Mouse (Mus musculus): Measurements from ENCODE around the gene Cisd1. TPM values are rescaled to one million over a fixed set of nuclear protein-coding genes. Genes with fewer than 3 reads are reported as not detected.

The Cisd1 gene
- polyA plus RNA-seq, 1 experiment: 15.1 TPM

DNA sequence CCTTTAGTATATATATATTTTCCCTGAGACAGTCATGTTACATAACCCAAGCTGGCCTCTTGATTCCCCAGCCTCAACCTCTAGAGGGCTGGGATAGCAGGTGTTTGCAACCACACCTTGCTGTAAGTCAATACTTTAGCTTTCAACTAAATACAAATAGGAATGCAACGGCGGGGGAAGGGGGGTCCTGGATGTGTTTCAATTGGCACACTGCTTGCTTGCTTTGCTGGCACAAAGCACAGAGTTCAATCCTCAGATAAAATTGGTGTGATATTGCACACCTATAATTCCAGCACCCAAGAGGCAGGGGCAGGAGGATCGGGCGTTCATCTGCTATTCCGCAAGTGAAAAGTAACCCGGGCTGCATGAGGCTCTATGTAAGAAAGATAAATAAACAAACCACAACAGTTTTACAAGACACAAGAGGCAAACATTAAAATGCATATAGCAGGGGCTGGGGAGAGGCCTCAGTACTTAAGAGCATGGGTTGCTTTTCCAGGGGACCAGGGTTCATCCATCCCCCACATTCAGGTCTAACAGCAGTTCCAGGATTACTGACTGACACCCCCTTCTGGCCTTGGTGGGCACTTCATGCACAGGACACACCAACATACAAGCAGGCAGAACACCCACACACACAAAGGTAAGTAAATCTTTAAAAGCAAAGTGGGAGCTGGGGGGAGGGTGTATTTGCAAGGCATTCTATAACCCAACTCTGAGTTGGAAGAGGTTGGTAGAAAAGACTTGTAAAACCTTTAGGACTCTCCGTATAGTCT is 2.5 kb downstream of the Cisd1 start:
- Histone ChIP-seq H3K27ac (ENCODE audit: insufficient read depth, low read depth, low read length) (no peak overlapping the region), H3K4me1 (ENCODE audit: control insufficient read depth, insufficient read depth, low read length) (peaks cover 23% of the 10 kb centered on the region), H3K4me3 (ENCODE audit: insufficient read depth, low read length) (no peak overlapping the region)
- TF ChIP-seq POLR2A (IDR thresholded peaks at IDR 0.05; ENCODE audit: borderline replicate concordance, low read depth, low read length) (no peak), CTCF (IDR thresholded peaks at IDR 0.05; ENCODE audit: low read depth, low read length) (no peak)

DNA sequence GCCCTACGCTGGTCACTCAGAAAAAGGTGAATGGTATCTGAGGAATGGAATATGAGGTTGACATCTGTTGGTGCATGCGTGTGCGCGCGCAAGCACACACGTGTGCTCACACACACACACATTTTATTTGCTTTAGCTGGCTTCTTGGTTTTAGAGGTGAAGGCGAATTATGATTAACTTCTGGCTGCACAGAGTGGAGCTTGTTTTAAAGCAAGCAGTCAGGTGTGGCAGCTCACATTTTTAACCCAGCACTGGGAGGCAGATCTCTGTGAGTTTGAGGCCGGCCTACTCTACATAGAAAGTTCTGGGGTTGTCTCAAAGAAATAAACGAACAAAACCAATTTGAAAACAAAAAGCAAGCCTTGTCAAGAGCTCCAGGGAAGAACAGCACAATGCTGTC is 3.5 kb downstream of the Cisd1 start:
- Histone ChIP-seq H3K27ac (ENCODE audit: insufficient read depth, low read depth, low read length) (no peak overlapping the region), H3K4me1 (ENCODE audit: control insufficient read depth, insufficient read depth, low read length) (peaks cover 19% of the 10 kb centered on the region), H3K4me3 (ENCODE audit: insufficient read depth, low read length) (no peak overlapping the region)
- TF ChIP-seq CTCF (IDR thresholded peaks at IDR 0.05; ENCODE audit: low read depth, low read length): no peak
- no peak for TF ChIP-seq POLR2A (IDR thresholded peaks at IDR 0.05; ENCODE audit: borderline replicate concordance, low read depth, low read length)

DNA sequence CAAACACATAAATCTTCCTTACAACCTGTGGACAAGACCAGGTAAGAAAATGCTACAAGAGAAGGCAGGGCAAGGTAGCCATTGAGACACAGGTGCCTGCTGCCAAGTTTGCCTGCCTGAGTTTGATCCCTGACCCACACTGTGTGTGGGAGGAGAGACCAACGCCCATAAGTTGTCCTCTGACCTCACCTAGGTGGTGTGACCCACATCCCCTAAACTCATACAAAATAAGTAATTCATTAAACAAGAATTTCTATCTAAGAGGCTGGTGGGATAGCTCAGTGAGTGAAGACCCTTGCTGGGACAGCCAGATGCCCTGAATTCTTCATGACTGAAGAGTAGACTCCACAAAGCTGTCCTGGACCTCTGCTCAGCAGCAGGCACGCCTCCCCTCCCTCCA is 4.6 kb downstream of the Cisd1 start:
- Histone ChIP-seq H3K4me1 (ENCODE audit: control insufficient read depth, insufficient read depth, low read length) (peaks cover 13% of the 10 kb centered on the region), H3K27ac (ENCODE audit: insufficient read depth, low read depth, low read length) (no peak overlapping the region), H3K4me3 (ENCODE audit: insufficient read depth, low read length) (no peak overlapping the region)
- TF ChIP-seq CTCF (IDR thresholded peaks at IDR 0.05; ENCODE audit: low read depth, low read length) (no peak), POLR2A (IDR thresholded peaks at IDR 0.05; ENCODE audit: borderline replicate concordance, low read depth, low read length) (no peak)

GRCm38 (mm10) chr10:71339463-71339862 is 5.3 kb downstream of the Cisd1 start:
- Histone ChIP-seq H3K27ac (ENCODE audit: insufficient read depth, low read depth, low read length) (no peak overlapping the region), H3K4me3 (ENCODE audit: insufficient read depth, low read length) (no peak overlapping the region)

GRCm38 (mm10) chr10:71338156-71338905 is 6.4 kb downstream of the Cisd1 start:
- H3K4me1 ChIP-seq (ENCODE audit: control insufficient read depth, insufficient read depth, low read length): peaks cover 12% of the 10 kb centered on the region
- H3K4me3 ChIP-seq (ENCODE audit: insufficient read depth, low read length): no peak overlapping the region
- TF ChIP-seq CTCF (IDR thresholded peaks at IDR 0.05; ENCODE audit: low read depth, low read length) (no peak), POLR2A (IDR thresholded peaks at IDR 0.05; ENCODE audit: borderline replicate concordance, low read depth, low read length) (no peak)
- H3K27ac ChIP-seq (ENCODE audit: insufficient read depth, low read depth, low read length): no peak overlapping the region

More at GRCm38 (mm10) chr10:71339463-71339862, 5.3 kb downstream of the Cisd1 start:
- TF ChIP-seq CTCF (IDR thresholded peaks at IDR 0.05; ENCODE audit: low read depth, low read length): no peak
- H3K4me1 ChIP-seq (ENCODE audit: control insufficient read depth, insufficient read depth, low read length): peaks cover 12% of the 10 kb centered on the region

GRCm38 (mm10) chr10:71337733-71338132 is 7.0 kb downstream of the Cisd1 start:
- Histone ChIP-seq H3K4me3 (ENCODE audit: insufficient read depth, low read length) (no peak overlapping the region), H3K4me1 (ENCODE audit: control insufficient read depth, insufficient read depth, low read length) (peaks cover 7% of the 10 kb centered on the region; the same call in 1 of the 2 replicates), H3K27ac (ENCODE audit: insufficient read depth, low read depth, low read length) (no peak overlapping the region)
- TF ChIP-seq CTCF (IDR thresholded peaks at IDR 0.05; ENCODE audit: low read depth, low read length) (no peak), POLR2A (IDR thresholded peaks at IDR 0.05; ENCODE audit: borderline replicate concordance, low read depth, low read length) (no peak)

GRCm38 (mm10) chr10:71332859-71333258 is 11.9 kb downstream of the Cisd1 start:
- TF ChIP-seq CTCF (IDR thresholded peaks at IDR 0.05; ENCODE audit: low read depth, low read length): no peak
- no peak for TF ChIP-seq POLR2A (IDR thresholded peaks at IDR 0.05; ENCODE audit: borderline replicate concordance, low read depth, low read length)
- Histone ChIP-seq H3K27ac (ENCODE audit: insufficient read depth, low read depth, low read length) (no peak overlapping the region), H3K4me1 (ENCODE audit: control insufficient read depth, insufficient read depth, low read length) (no peaks in the 10 kb centered on the region), H3K4me3 (ENCODE audit: insufficient read depth, low read length) (no peak overlapping the region)

DNA sequence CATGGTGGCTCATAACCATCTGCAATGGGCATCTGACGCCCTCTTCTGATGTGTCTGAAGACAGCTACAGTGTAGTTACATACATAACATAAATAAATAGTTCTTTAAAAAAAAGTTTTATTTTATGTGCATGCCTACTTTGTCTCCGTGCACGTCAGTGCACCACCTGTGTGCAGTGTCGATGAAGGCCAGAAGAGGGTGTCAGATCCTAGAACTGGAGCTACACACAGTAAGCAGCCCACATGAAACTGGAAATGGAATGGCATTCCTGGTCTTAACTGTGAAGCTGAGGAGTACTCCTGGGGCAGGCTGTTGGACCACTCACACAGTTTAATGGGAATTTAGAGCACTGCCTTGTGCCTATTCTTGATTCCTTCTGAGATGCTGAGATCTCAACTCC is 12.4 kb downstream of the Cisd1 start:
- TF ChIP-seq POLR2A (IDR thresholded peaks at IDR 0.05; ENCODE audit: borderline replicate concordance, low read depth, low read length): no peak
- TF ChIP-seq CTCF (IDR thresholded peaks at IDR 0.05; ENCODE audit: low read depth, low read length): no peak
- no peak overlapping the region for H3K4me3 ChIP-seq (ENCODE audit: insufficient read depth, low read length)

DNA sequence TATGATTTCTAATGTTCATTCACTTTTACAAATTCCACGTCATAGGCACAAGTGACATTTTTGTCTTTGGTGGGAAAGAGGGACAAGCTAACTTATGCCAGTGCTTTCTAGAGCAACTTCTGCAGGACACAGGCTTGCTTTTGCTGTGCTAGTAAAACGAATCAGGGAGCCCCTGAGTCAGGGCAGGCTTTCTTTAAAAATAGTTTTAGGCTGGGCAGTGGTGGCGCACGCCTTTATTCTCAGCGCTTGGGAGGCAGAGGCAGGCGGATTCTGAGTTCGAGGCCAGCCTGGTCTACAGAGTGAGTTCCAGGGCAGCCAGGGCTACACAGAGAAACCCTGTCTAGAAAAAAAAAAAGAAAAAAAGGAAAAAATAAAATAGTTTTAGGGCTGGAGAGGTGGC is 12.8 kb downstream of the Cisd1 start:
- H3K27ac ChIP-seq (ENCODE audit: insufficient read depth, low read depth, low read length): no peak overlapping the region
- H3K4me3 ChIP-seq (ENCODE audit: insufficient read depth, low read length): no peak overlapping the region
- H3K4me1 ChIP-seq (ENCODE audit: control insufficient read depth, insufficient read depth, low read length): no peaks in the 10 kb centered on the region
- TF ChIP-seq CTCF (IDR thresholded peaks at IDR 0.05; ENCODE audit: low read depth, low read length) (no peak), POLR2A (IDR thresholded peaks at IDR 0.05; ENCODE audit: borderline replicate concordance, low read depth, low read length) (no peak)

More for the DNA sequence above, 12.4 kb downstream of the Cisd1 start:
- H3K4me1 ChIP-seq (ENCODE audit: control insufficient read depth, insufficient read depth, low read length): no peaks in the 10 kb centered on the region
- H3K27ac ChIP-seq (ENCODE audit: insufficient read depth, low read depth, low read length): no peak overlapping the region

DNA sequence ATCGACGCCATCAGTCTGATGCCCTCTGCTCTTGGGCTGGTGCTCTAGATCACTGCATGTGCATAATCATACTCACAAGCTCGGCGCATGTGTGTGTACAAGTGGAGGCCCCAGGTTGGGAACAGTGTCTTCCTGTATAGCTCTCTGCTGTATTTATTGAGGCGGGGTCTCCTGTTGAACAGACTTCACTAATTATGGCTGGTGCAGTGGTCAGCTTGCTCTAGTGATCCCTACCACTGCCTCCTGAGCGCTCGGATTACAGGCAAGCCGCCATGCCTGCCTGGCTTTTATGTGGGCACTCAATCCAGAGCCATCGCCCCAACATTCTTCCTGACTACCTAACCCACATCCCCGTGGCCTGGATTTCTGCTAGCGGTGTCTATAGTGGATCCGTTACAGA is 14.7 kb downstream of the Cisd1 start:
- no peak for TF ChIP-seq POLR2A (IDR thresholded peaks at IDR 0.05; ENCODE audit: borderline replicate concordance, low read depth, low read length)
- TF ChIP-seq CTCF (IDR thresholded peaks at IDR 0.05; ENCODE audit: low read depth, low read length): no peak
- no peaks in the 10 kb centered on the region for H3K4me1 ChIP-seq (ENCODE audit: control insufficient read depth, insufficient read depth, low read length)
- H3K27ac ChIP-seq (ENCODE audit: insufficient read depth, low read depth, low read length): no peak overlapping the region
- no peak overlapping the region for H3K4me3 ChIP-seq (ENCODE audit: insufficient read depth, low read length)

Measured in bone marrow macrophage, adult 2 months (primary cell).